Mouse (Mus musculus): ENCODE results near the gene Tbc1d2b. TPM values are rescaled to one million over a fixed set of nuclear protein-coding genes. Genes with fewer than 3 reads are reported as not detected.
A peak's percentile ranks its signal among the peaks of the same experiment; 100 is the strongest.

Gene Tbc1d2b
- polyA plus RNA-seq, 1 experiment from 2014 or later: 13.7 TPM

DNA sequence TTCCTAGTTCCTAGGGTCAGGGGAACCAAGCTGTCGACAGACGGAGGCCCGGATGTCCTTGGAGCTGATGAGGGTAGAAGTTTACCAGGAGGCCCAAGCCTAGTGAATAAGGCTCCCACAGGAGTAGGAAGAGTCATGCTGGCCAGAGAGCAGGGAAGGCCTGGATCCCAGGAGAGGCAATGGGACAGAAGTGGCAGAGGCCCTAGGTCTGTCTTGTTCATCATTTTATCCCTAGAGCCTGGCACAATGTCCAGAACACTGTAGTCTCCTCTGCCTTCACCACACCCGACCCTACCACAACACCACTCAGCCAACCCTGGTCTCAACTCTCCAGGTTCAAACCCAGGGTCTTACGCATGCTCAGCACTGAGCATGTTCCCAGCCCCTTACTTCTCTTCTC is 5.3 kb upstream of the Tbc1d2b start:
- Histone ChIP-seq H3K9me3 (no peaks in the 10 kb centered on the region), H3K4me1 (0 out of 2 replicates have a peak, but pooled peaks cover 4% of the 10 kb centered on the region), H3K9ac (no peak overlapping the region), H3K36me3 (no peaks in the 10 kb centered on the region), H3K4me3 (no peak overlapping the region), H3K27ac (no peak overlapping the region), H3K27me3 (no peaks in the 10 kb centered on the region), H3K4me2 (replicated peaks) (no peak overlapping the region)
- 84% methylated on average over 5 of the region's 5 CpGs for WGBS
- no peak for ATAC-seq (ENCODE audit: low FRiP score, low read depth)

GRCm38 (mm10) chr9:90275500-90275899 is 4.9 kb upstream of the Tbc1d2b start:
- Histone ChIP-seq H3K9ac (no peak overlapping the region), H3K36me3 (no peaks in the 10 kb centered on the region), H3K9me3 (no peaks in the 10 kb centered on the region), H3K27ac (no peak overlapping the region), H3K4me2 (replicated peaks) (no peak overlapping the region), H3K27me3 (no peaks in the 10 kb centered on the region), H3K4me1 (0 out of 2 replicates have a peak, but pooled peaks cover 4% of the 10 kb centered on the region), H3K4me3 (no peak overlapping the region)
- ATAC-seq (ENCODE audit: low FRiP score, low read depth): no peak
- 49% methylated on average over 2 of the region's 2 CpGs for WGBS

- H3K9ac ChIP-seq: no peak overlapping the region
- WGBS: 78% methylated on average over 3 of the region's 3 CpGs
These were observed 3.9 kb upstream of the Tbc1d2b start for GRCm38 (mm10) chr9:90274516-90274915.

DNA sequence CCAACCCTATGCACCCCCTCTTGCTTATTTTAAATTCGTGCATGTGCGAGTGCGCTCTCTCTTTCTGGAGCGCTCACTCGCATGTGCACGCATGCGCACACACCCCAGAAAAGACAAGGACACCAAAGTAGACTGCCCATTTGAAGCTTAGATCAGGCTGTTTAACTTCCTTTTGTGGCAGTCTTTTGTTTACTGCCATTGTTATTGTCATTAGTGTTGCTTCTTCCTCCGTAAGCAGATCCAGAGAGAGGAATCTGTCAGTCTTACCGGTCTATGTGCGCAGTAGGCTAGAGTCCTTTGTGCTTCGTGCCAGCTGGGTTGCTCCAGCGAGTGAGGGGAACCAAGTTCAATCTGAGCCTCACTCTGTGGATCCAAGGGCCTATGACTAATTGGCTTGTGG is 1.7 kb upstream of the Tbc1d2b start:
- ATAC-seq (ENCODE audit: low FRiP score, low read depth): no peak
- no peak overlapping the region for H3K27ac ChIP-seq
- no peak overlapping the region for H3K9ac ChIP-seq
- H3K4me2 ChIP-seq (replicated peaks): no peak overlapping the region
- H3K4me1 ChIP-seq: peaks cover 19% of the 10 kb centered on the region
- WGBS: 82% methylated on average over 12 of the region's 12 CpGs
- no peaks in the 10 kb centered on the region for H3K9me3 ChIP-seq
- H3K36me3 ChIP-seq: no peaks in the 10 kb centered on the region
- H3K4me3 ChIP-seq: no peak overlapping the region
- no peaks in the 10 kb centered on the region for H3K27me3 ChIP-seq

More at GRCm38 (mm10) chr9:90274516-90274915, 3.9 kb upstream of the Tbc1d2b start:
- Histone ChIP-seq H3K9me3 (no peaks in the 10 kb centered on the region), H3K36me3 (no peaks in the 10 kb centered on the region), H3K27ac (no peak overlapping the region), H3K27me3 (no peaks in the 10 kb centered on the region), H3K4me1 (peaks cover 10% of the 10 kb centered on the region), H3K4me3 (no peak overlapping the region), H3K4me2 (replicated peaks) (no peak overlapping the region)
- no peak for ATAC-seq (ENCODE audit: low FRiP score, low read depth)

DNA sequence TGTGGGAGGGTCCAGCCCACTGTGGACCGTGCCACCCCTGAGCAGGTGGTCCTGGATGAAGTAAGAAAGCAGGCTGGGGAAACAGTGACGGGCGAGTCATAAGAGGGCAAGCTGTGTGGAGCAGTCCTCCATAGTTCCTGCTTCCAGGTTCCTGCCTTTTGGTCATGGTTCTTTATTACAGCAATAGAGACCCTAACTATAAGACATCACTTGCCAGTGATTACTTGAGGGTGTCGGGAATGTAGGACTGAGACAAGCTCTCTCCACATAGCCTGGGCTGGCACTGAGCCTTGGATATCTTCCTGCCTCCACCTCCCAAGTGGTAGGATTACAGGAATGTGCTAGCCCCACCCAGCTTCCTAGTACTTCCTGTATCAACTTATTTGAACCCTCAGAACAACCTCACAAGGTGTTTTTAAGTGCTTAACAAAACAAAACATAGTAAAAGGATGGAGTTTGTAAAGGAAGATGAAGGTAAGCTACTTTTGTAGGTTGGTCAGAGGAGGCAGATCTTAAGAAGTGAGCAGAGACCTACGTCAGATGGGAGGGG is 1.0 kb upstream of the Tbc1d2b start:
- Histone ChIP-seq H3K27ac (no peak overlapping the region), H3K4me3 (no peak overlapping the region), H3K27me3 (no peaks in the 10 kb centered on the region), H3K4me1 (peaks cover 19% of the 10 kb centered on the region), H3K4me2 (replicated peaks) (no peak overlapping the region), H3K9ac (no peak overlapping the region), H3K9me3 (no peaks in the 10 kb centered on the region), H3K36me3 (no peaks in the 10 kb centered on the region)
- WGBS: 58% methylated on average over 5 of the region's 5 CpGs
- no peak for ATAC-seq (ENCODE audit: low FRiP score, low read depth)

- no peaks in the 10 kb centered on the region for H3K36me3 ChIP-seq
- peak overlapping the region; percentile 89 for H3K9ac ChIP-seq
- WGBS: 15% methylated on average over 11 of the region's 11 CpGs
- peaks cover 19% of the 10 kb centered on the region for H3K4me1 ChIP-seq
- ATAC-seq (ENCODE audit: low FRiP score, low read depth): peak; percentile 13; the same call in 1 of the 2 replicates
- peak overlapping the region; percentile 87 for H3K4me2 ChIP-seq (replicated peaks)
- H3K27me3 ChIP-seq: no peaks in the 10 kb centered on the region
- H3K27ac ChIP-seq: no peak overlapping the region
- H3K4me3 ChIP-seq: peak overlapping the region; percentile 86
- H3K9me3 ChIP-seq: no peaks in the 10 kb centered on the region
These were observed 316 bp upstream of the Tbc1d2b start for GRCm38 (mm10) chr9:90270944-90271295.

DNA sequence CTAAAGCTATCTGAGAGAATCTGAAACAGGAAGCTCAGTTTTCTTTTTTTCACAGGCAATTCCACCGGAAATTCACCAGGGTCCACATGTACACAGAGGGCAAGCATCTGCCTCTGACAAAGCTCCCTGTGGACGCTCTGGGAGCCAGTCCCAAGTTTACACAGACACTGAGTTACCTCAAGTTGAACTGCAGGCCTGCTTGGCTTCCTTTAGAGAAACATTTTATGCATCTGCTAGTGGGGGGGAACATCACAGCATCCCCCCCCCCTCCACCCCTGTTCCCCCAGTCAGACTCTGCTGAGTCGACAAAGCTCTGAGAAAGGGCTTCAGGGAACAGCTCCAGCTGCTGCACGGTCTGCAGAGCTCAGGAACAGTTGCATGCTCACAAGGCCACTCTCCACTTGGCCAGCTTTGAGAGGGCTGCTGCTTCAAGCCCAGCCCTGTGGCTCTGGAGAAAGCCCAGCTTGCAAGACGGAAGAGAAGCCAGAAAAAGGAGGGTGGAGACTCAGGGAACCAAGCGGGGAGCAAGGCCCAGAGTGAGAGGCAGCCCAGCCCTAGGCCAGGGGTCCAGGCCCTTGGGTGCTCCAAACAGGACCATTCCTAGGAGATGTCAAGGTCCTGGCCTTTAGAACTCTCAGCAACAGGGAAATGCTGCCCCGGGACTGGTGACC is 1.5 kb downstream of the Tbc1d2b start:
- peak overlapping the region; percentile 86 for H3K4me3 ChIP-seq
- peak overlapping the region; percentile 61; the same call in 1 of the 2 replicates for H3K27ac ChIP-seq
- peaks cover 19% of the 10 kb centered on the region for H3K4me1 ChIP-seq
- peak overlapping the region; percentile 89 for H3K9ac ChIP-seq
- H3K4me2 ChIP-seq (replicated peaks): peak overlapping the region; percentile 87
- H3K36me3 ChIP-seq: peaks cover under 1% of the 10 kb centered on the region; the same call in 1 of the 2 replicates
- 31% methylated on average over 7 of the region's 7 CpGs for WGBS
- no peaks in the 10 kb centered on the region for H3K9me3 ChIP-seq
- no peaks in the 10 kb centered on the region for H3K27me3 ChIP-seq
- ATAC-seq (ENCODE audit: low FRiP score, low read depth): peak; percentile 48

DNA sequence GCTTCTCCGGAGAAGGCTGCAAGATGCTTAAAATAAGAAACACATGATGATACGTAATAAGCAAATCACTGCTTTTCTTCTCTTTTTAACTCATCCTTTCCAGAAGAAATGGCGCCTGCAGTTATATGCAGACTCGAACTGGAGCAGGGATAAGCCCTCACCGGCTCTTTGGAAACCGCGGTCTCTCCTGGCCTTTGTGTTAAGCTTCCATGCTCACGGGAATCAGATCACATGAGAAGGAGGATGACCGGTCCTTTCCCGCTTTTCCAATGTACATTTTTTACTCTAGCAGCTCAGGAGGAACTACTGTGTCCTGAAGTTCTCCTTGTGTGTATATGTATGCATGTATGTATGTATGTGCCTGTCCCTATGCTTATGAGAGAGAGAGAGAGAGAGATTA is 3.7 kb downstream of the Tbc1d2b start:
- Histone ChIP-seq H3K4me2 (replicated peaks) (no peak overlapping the region), H3K9ac (no peak overlapping the region), H3K27me3 (no peaks in the 10 kb centered on the region), H3K36me3 (peaks cover 11% of the 10 kb centered on the region), H3K4me3 (no peak overlapping the region), H3K27ac (no peak overlapping the region; the same call in 1 of the 2 replicates), H3K4me1 (peaks cover 19% of the 10 kb centered on the region), H3K9me3 (no peaks in the 10 kb centered on the region)
- ATAC-seq (ENCODE audit: low FRiP score, low read depth): no peak
- 73% methylated on average over 10 of the region's 10 CpGs for WGBS

DNA sequence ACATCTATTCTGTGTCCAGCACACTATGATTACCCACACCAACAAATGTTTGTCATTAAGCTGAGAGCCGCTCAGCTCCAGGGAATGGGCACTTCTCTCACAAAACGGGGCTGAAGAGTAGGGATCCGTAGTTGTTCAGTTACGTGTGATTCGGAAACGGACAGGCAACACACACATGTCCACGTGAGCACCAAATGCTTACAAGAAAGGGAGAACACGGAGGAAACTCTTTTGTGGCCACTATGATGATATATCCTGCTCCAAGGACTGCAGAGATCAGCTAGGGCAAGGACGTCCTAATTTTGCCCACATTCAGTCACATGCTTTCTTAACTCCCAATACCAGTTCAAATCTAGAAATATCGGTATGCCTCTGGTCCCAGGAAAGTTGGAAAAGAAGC is 4.5 kb downstream of the Tbc1d2b start:
- Histone ChIP-seq H3K4me2 (replicated peaks) (no peak overlapping the region), H3K9ac (no peak overlapping the region), H3K4me3 (no peak overlapping the region), H3K4me1 (peaks cover 18% of the 10 kb centered on the region), H3K27me3 (no peaks in the 10 kb centered on the region), H3K9me3 (no peaks in the 10 kb centered on the region), H3K27ac (no peak overlapping the region), H3K36me3 (peaks cover 11% of the 10 kb centered on the region)
- ATAC-seq (ENCODE audit: low FRiP score, low read depth): no peak
- 81% methylated on average over 10 of the region's 10 CpGs for WGBS

DNA sequence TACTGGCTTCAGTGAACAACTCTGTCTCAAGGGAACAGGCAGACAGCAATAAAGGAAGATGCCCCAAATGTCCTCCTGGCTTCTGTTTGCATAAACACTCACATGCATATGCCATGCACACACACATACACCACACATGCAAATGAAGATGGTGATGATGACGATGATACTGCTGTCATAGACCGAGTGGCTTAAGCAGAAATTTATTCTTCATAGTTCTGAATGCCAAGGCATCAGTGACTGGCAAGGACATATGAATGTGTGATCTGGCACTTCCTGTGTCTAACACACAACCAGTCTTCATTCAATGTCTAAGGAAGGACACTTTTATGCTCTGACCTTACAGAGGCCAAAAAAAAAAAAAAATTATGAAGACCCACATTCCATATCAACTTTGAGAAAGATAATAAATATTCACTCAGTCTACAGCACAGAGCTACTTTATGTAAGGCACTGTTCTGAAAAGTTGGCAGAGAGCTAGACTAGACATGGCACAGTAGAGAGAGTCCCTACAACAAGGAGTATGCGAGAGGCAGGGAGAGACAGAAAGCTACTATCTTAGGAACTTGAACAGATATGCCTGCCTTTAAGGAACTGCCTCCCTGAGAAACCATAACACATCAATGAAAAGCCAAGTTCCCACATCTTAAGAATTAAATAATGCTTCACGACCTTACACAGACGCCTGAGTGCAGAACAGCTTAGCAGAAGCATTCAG is 5.1 kb downstream of the Tbc1d2b start:
- H3K27ac ChIP-seq: no peak overlapping the region
- H3K9ac ChIP-seq: no peak overlapping the region
- WGBS: 84% methylated on average over 5 of the region's 5 CpGs
- no peak overlapping the region for H3K4me3 ChIP-seq
- no peak for ATAC-seq (ENCODE audit: low FRiP score, low read depth)
- peaks cover 11% of the 10 kb centered on the region for H3K36me3 ChIP-seq
- H3K27me3 ChIP-seq: no peaks in the 10 kb centered on the region
- H3K4me2 ChIP-seq (replicated peaks): no peak overlapping the region
- peaks cover 22% of the 10 kb centered on the region for H3K4me1 ChIP-seq
- H3K9me3 ChIP-seq: no peaks in the 10 kb centered on the region

DNA sequence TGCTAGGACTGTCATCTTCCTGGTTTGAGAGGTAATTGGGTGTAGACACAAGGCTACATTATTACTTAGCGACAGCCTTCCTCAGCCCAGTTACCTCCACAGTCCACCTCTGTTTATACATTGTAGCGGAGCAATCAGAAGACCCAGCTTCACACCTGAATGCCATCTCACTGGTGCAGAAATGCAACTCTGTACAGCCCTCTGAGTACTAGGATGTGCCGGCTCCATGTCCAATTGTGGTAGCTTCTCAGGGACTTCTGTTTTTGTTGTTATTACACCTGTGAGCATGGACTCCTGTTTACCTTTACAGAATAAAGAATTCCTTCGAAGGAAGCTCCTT is 7.3 kb downstream of the Tbc1d2b start:
- Histone ChIP-seq H3K36me3 (peaks cover 11% of the 10 kb centered on the region), H3K4me2 (replicated peaks) (no peak overlapping the region), H3K4me1 (peaks cover 14% of the 10 kb centered on the region), H3K27me3 (no peaks in the 10 kb centered on the region), H3K27ac (no peak overlapping the region), H3K4me3 (no peak overlapping the region), H3K9me3 (no peaks in the 10 kb centered on the region), H3K9ac (no peak overlapping the region)
- no peak for ATAC-seq (ENCODE audit: low FRiP score, low read depth)
- WGBS: 94% methylated on average over 4 of the region's 4 CpGs

DNA sequence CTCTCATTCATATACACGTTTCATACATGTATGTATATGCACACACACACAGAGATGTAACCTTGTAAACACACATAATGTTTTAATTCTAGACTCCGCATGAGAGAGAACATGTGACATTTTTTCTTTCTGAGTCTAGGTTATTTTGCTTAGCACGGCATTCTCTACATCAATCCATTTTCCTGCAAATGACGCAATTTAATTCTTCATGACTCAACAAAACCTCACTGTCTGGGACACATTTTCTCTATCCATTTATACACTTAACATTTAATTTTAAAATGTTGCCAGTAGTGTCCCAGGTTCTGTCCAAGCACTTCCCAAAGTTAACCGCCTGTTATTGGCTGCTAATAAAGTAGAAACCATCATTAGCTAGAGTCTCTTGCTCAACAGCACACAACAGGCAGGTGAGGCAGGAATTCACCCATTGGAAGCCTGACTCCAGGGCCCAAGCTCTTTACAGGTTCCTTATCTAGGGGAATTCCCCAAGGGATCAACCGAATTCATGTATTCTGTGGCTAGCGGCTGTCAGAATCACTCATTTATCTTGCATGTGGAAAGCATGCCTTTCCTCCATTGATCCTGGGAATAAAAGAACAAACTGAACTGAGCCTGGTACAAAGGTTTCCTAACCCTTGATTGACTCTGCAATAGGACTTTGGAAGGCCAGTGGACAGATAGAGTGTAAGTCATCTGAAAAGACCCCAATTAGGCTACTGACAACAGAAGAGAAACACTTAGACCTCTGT is 7.8 kb downstream of the Tbc1d2b start:
- Histone ChIP-seq H3K36me3 (peaks cover 11% of the 10 kb centered on the region), H3K27ac (no peak overlapping the region), H3K9ac (no peak overlapping the region), H3K4me3 (no peak overlapping the region), H3K9me3 (no peaks in the 10 kb centered on the region), H3K4me1 (peaks cover 14% of the 10 kb centered on the region), H3K27me3 (no peaks in the 10 kb centered on the region), H3K4me2 (replicated peaks) (no peak overlapping the region)
- no peak for ATAC-seq (ENCODE audit: low FRiP score, low read depth)
- WGBS: 87% methylated on average over 7 of the region's 7 CpGs

Data from limb, embryonic 13.5 days (tissue).